11 mouse cellular contexts compared by ENCODE assay signal in the genomic region with DNA sequence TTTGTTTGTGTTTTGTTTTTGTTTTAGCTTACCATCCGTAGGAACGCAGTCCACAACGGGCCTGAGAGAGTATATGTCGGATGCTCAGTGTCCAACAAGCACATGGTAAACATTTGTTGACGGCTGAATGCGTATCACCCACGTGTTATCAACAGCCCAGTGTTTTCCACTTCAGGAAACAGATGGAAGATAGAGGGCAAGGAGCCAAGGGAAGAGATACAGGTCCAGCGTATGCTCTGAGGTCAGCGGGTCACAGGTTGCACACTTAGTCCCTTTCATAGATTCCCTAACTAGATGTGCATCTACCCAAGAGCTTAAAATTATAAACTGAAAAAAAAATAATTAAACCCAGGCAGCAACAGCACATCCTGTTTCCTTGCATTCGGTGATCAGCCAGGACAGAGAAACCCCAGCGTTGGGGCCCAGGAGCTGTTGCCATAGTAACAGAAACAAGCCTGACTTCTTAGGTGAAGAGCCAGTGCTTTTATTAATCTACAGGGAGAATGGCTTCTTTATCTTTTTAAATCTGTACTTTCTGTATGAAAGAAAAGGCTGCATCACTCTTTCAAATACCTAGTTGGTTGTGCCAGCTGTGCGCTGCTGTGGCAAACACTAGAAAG.
DNase-seq lines count a peak whose midpoint lies in the region; ATAC-seq and TF ChIP-seq lines count a peak whose summit lies in the region.
"Had no signal": no experiment of that assay in that cellular context is flagged by ENCODE, and none has a peak within 500 bp of the region (broad histone marks: within the 10 kb centered on the region; RNA-seq: fewer than 3 reads in every experiment).

No protein-coding gene starts in this region.

- H3K27ac ChIP-seq in heart, embryonic 15.5 days: peak overlapping the region; percentile 11; the same call in 1 of the 2 replicates
- H3K27ac ChIP-seq in limb, embryonic 14.5 days (replicated peaks; ENCODE audit: low read depth, low read length): no peak overlapping the region
- no peak overlapping the region for H3K27ac ChIP-seq in left cerebral cortex, adult 2 months

- H3K27me3 ChIP-seq in heart, embryonic 15.5 days: no peaks in the 10 kb centered on the region
- no peaks in the 10 kb centered on the region for H3K27me3 ChIP-seq in limb, embryonic 14.5 days (ENCODE audit: control insufficient read depth, insufficient read depth, low read length)

- no peak overlapping the region for H3K9ac ChIP-seq in heart, embryonic 15.5 days
- no peak overlapping the region for H3K9ac ChIP-seq in limb, embryonic 14.5 days (ENCODE audit: low read depth, low read length, severe bottlenecking)

- no peaks in the 10 kb centered on the region for H3K36me3 ChIP-seq in heart, embryonic 15.5 days
- H3K36me3 ChIP-seq in limb, embryonic 14.5 days (ENCODE audit: control insufficient read depth, insufficient read depth, low read length): no peaks in the 10 kb centered on the region

- peaks cover 31% of the 10 kb centered on the region for H3K4me1 ChIP-seq in heart, embryonic 15.5 days (replicated peaks)
- peaks cover 38% of the 10 kb centered on the region for H3K4me1 ChIP-seq in limb, embryonic 14.5 days (ENCODE audit: control insufficient read depth, insufficient read depth, low read length)

- H3K4me2 ChIP-seq in heart, embryonic 15.5 days: no peak overlapping the region
- H3K4me2 ChIP-seq in limb, embryonic 14.5 days (replicated peaks; ENCODE audit: low read depth, low read length, severe bottlenecking): no peak overlapping the region

- intact Hi-C loops in heart, postnatal 36 days (cut with DNase I): no loop called here
- intact Hi-C loops in left cerebral cortex, adult 2 months (cut with DNase I): no loop called here

- H3K9me3 ChIP-seq in heart, embryonic 15.5 days (replicated peaks): no peaks in the 10 kb centered on the region
- H3K9me3 ChIP-seq in limb, embryonic 14.5 days (ENCODE audit: control insufficient read depth, low read length): no peaks in the 10 kb centered on the region

- no peak for TF ChIP-seq CTCF in left cerebral cortex, adult 2 months (IDR thresholded peaks at IDR 0.05)

- 40% methylated on average over 12 of the region's 12 CpGs for WGBS in heart, embryonic 15.5 days
- 53% methylated on average over 12 of the region's 12 CpGs for WGBS in limb, embryonic 14.5 days

- no peak for TF ChIP-seq POLR2A in limb, embryonic 14.5 days (IDR thresholded peaks at IDR 0.05; ENCODE audit: borderline replicate concordance, extremely low read depth, insufficient read depth, insufficient read length)

- no peak overlapping the region for H3K4me3 ChIP-seq in heart, embryonic 15.5 days
- no peak overlapping the region for H3K4me3 ChIP-seq in limb, embryonic 14.5 days (replicated peaks; ENCODE audit: low read length)
- H3K4me3 ChIP-seq in left cerebral cortex, adult 2 months: no peak overlapping the region

- no peak for ATAC-seq in heart, embryonic 15.5 days (replicated peaks; ENCODE audit: insufficient number of reproducible peaks, insufficient read depth, low FRiP score, low read depth)
- ATAC-seq in limb, embryonic 14.5 days (ENCODE audit: low FRiP score, low read depth): no peak
- ATAC-seq: inflammation-experienced regulatory T-cells, adult 6 months had no signal

- DNase-seq in heart, postnatal 36 days: no peak
- DNase-seq in thymus, postnatal 0 days (ENCODE audit: low spot score): peak; percentile 19
- DNase-seq in thymus, adult 18-20 months: no peak
- peak; percentile 68 for DNase-seq in limb, embryonic 14.5 days (ENCODE audit: low spot score)
- no peak for DNase-seq in spleen, adult 12 weeks (ENCODE audit: low spot score)
- no peak for DNase-seq in adrenal gland, postnatal 36 days
- DNase-seq in left cerebral cortex, adult 2 months (ENCODE audit: extremely low spot score in 1 of 2, low spot score in 2 of 2): no peak
- DNase-seq: gastrocnemius, postnatal 36 days; layer of hippocampus, postnatal 36 days had no signal

Comparison
In these comparisons a context has a peak if more than half of its experiments do, and no peak if none do; other contexts are left out.
1. DNase-seq: peak in thymus, postnatal 0 days (single experiment) and limb, embryonic 14.5 days (single experiment); none in heart, postnatal 36 days (0 of 2), thymus, adult 18-20 months (0 of 2), spleen, adult 12 weeks (single experiment), adrenal gland, postnatal 36 days (0 of 2) and left cerebral cortex, adult 2 months (0 of 2).